Mouse (Mus musculus) lung, postnatal 0 days (tissue): ENCODE measurements at regions not wholly inside any gene's neighbourhood (a gene's known extent, or its start where the extent isn't known, plus 50 kb on each side); places are given as distances from the start of the nearest gene placed in this dataset.

Experiments used
- CTCF ChIP-seq: IDR thresholded peaks from 2 replicates; pipeline ENCODE4 v1.5.1; 2016; ENCODE audit warnings: antibody characterized with exemption, mild to moderate bottlenecking
- EP300 ChIP-seq: IDR thresholded peaks from 2 replicates; pipeline ENCODE4 v1.6.1; 2016; ENCODE audit warnings: antibody characterized with exemption, mild to moderate bottlenecking, control low read depth

- TF ChIP-seq EP300 (no peak), CTCF (no peak)
Measured at GRCm38 (mm10) chr15:49154026-49154425, 4730.7 kb upstream of the Gm7489 start.
